Mouse (Mus musculus) neural tube, embryonic 15.5 days (tissue): ENCODE data around the gene Cdh22. TPM values are rescaled to one million over a fixed set of nuclear protein-coding genes. Genes with fewer than 3 reads are reported as not detected.

ENCODE experiments used
- ATAC-seq: fragments of 200-750 bp; cut with Nextera tagmentation; 2 replicates; pipeline ENCODE4 v1.8.0; 2017; ENCODE audit warnings: mild to moderate bottlenecking, moderate TSS enrichment, moderate library complexity; ENCODE audit not compliant: low FRiP score
- H3K27ac ChIP-seq: fragments of 300-500 bp; sonication (generic); replicated peaks from 2 replicates; pipeline ENCODE4 v1.5.1; 2015; ENCODE audit warnings: mild to moderate bottlenecking, inconsistent platforms
- H3K27me3 ChIP-seq: fragments of 300-500 bp; sonication (generic); replicated peaks from 2 replicates; pipeline ENCODE4 v1.6.1; 2015; ENCODE audit warnings: inconsistent platforms
- H3K36me3 ChIP-seq: fragments of 300-500 bp; sonication (generic); 2 replicates; pipeline ENCODE4 v1.6.1; 2015; ENCODE audit warnings: inconsistent platforms
- H3K4me1 ChIP-seq: fragments of 300-500 bp; sonication (generic); 2 replicates; pipeline ENCODE4 v1.6.1; 2015; ENCODE audit warnings: inconsistent platforms
- H3K4me2 ChIP-seq: fragments of 300-500 bp; sonication (generic); 2 replicates; pipeline ENCODE4 v1.6.1; 2015; ENCODE audit warnings: inconsistent platforms, mild to moderate bottlenecking, moderate library complexity
- H3K4me3 ChIP-seq: fragments of 300-500 bp; sonication (generic); replicated peaks from 2 replicates; pipeline ENCODE4 v1.5.1; 2015; ENCODE audit warnings: mild to moderate bottlenecking, inconsistent platforms
- H3K9ac ChIP-seq: fragments of 300-500 bp; sonication (generic); replicated peaks from 2 replicates; pipeline ENCODE4 v1.6.1; 2015; ENCODE audit warnings: mild to moderate bottlenecking, inconsistent platforms
- H3K9me3 ChIP-seq: fragments of 300-500 bp; sonication (generic); replicated peaks from 2 replicates; pipeline ENCODE4 v1.6.1; 2016; ENCODE audit warnings: inconsistent platforms
- WGBS: fragments of 180-500 bp; shearing (Covaris S2); methylation state at CpG from one replicate; pipeline ENCODE4 v1.1.7; 2015; ENCODE audit warnings: mixed read lengths; 5-methylcytosine and 5-hydroxymethylcytosine counted together
- polyA plus RNA-seq: library from polyadenylated mRNA; unstranded; fragments of >200 nt; fragmentation: Nextera tagmentation; extraction: Ambion mirVana; gene quantifications from 2 replicates; pipeline ENCODE4 v1.2.1, GENCODE M21; 2015

Cdh22 gene
- polyA plus RNA-seq, 1 experiment from 2014 or later, result 15.2 TPM

DNA sequence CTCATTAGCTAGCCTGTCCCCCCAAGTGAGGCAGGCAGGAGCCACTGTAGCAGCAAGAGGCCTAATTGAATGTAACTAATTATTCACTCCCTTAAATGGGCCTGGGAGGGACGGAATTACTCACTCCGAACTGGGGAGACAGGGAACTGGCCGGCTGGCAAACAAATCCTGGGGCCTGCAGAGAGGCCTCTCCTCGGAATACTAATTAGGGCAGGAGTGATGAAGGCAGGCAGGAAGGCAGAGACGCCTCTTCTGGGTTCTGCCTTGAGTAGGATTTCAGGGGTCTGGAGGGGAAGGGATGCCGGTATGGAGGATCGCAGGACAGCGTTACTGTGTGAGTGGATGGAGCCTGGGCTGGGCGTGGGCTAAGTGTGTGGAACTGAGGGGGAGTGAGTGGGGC lies 157.6 kb downstream of the Cdh22 start:
- peak; percentile 33 for ATAC-seq
- Histone ChIP-seq H3K4me2 (no peak overlapping the region), H3K9ac (no peak overlapping the region), H3K36me3 (no peaks in the 10 kb centered on the region), H3K4me1 (peaks cover 55% of the 10 kb centered on the region), H3K4me3 (no peak overlapping the region), H3K9me3 (no peaks in the 10 kb centered on the region), H3K27me3 (peaks cover 77% of the 10 kb centered on the region), H3K27ac (peak overlapping the region; percentile 5; the same call in 1 of the 2 replicates)
- 9% methylated on average over 9 of the region's 9 CpGs for WGBS

DNA sequence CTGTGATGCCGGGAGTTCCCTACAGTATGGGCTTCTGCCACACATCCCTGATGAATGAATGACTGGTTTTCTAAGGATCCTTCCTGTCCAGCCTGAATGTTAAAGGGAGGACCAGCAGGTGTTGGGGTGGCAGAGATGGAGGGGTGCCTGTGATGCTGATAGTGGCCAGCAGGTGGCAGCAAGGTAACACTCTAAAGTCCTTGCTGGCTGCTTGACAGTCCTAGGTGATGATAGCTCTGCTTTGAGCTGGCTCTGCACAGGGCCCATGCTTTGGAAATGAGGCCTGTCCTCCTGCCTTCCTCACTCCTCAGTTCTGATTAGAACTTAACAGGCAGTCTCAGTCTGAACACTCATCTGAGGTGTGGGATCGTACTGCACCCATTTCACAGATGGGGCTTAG lies 159.7 kb downstream of the Cdh22 start:
- H3K9ac ChIP-seq, result no peak overlapping the region
- peaks cover 73% of the 10 kb centered on the region for H3K27me3 ChIP-seq
- no peak overlapping the region for H3K4me3 ChIP-seq
- no peak overlapping the region for H3K4me2 ChIP-seq
- peak; percentile 45; the same call in 1 of the 2 replicates for ATAC-seq
- H3K9me3 ChIP-seq, result no peaks in the 10 kb centered on the region
- H3K27ac ChIP-seq, result no peak overlapping the region; the same call in 1 of the 2 replicates
- H3K36me3 ChIP-seq, result no peaks in the 10 kb centered on the region
- WGBS, result 40% methylated on average over 2 of the region's 2 CpGs
- H3K4me1 ChIP-seq, result peaks cover 61% of the 10 kb centered on the region

- ATAC-seq, result no peak
- Histone ChIP-seq H3K4me3 (no peak overlapping the region), H3K27me3 (peaks cover 72% of the 10 kb centered on the region), H3K9me3 (no peaks in the 10 kb centered on the region), H3K9ac (no peak overlapping the region), H3K36me3 (no peaks in the 10 kb centered on the region), H3K4me1 (peaks cover 63% of the 10 kb centered on the region), H3K4me2 (no peak overlapping the region), H3K27ac (no peak overlapping the region; the same call in 1 of the 2 replicates)
- WGBS, result 52% methylated on average over 11 of the region's 11 CpGs
These were observed 160.4 kb downstream of the Cdh22 start for GRCm38 (mm10) chr2:165074081-165074884.

GRCm38 (mm10) chr2:165073381-165073781 lies 161.3 kb downstream of the Cdh22 start:
- no peak overlapping the region for H3K27ac ChIP-seq
- peaks cover 62% of the 10 kb centered on the region for H3K27me3 ChIP-seq
- no peak for ATAC-seq
- H3K4me1 ChIP-seq, result peaks cover 54% of the 10 kb centered on the region
- no peaks in the 10 kb centered on the region for H3K36me3 ChIP-seq
- H3K9ac ChIP-seq, result no peak overlapping the region
- H3K4me2 ChIP-seq, result no peak overlapping the region
- WGBS, result 25% methylated on average over 9 of the region's 9 CpGs
- no peaks in the 10 kb centered on the region for H3K9me3 ChIP-seq
- H3K4me3 ChIP-seq, result no peak overlapping the region

DNA sequence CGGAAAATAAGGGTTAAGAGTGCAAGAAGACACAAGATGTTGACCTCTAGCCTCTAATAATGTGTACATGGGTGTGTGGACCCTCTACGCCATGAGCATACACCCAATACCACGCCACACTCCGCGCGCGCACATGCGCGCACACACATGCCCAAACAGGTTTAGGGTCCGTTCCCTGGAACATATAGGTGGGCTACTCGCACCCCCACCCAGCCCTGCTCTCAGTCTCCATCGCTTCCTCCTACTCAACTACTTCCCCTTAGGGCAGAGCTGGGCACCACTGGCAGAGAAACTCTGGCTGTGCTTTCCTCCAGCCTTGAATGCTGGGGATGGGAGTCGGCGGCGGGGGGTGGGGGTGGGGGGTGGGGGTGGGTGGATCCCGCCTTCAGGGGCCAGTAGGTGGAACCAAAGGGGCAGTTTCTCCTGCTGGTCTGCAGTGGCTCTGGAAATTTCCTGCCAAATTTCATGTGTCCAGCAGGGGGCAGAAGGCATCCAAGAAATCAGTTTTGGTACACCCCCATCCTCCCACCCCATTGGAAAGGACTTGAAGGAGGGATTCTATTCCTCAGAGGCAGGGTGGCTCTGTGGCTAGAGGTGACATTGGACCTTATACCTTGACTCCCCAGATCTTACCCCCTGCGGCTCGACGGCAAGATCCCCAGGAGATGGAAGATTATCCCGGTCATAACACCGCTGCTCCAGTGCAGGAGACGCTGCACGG lies 164.4 kb downstream of the Cdh22 start:
- H3K4me1 ChIP-seq, result peaks cover 27% of the 10 kb centered on the region
- H3K27me3 ChIP-seq, result peaks cover 39% of the 10 kb centered on the region
- H3K36me3 ChIP-seq, result no peaks in the 10 kb centered on the region
- H3K27ac ChIP-seq, result no peak overlapping the region
- 0 out of 2 replicates have a peak overlapping the region, but pooled peaks have one; percentile 1 for H3K9ac ChIP-seq
- H3K9me3 ChIP-seq, result no peaks in the 10 kb centered on the region
- peak overlapping the region; percentile 47 for H3K4me2 ChIP-seq
- H3K4me3 ChIP-seq, result no peak overlapping the region
- ATAC-seq, result no peak
- WGBS, result 25% methylated on average over 23 of the region's 23 CpGs

- WGBS, result 71% methylated on average over 2 of the region's 2 CpGs
- H3K4me2 ChIP-seq, result no peak overlapping the region
- no peak overlapping the region for H3K4me3 ChIP-seq
- H3K9ac ChIP-seq, result no peak overlapping the region
- H3K27me3 ChIP-seq, result peaks cover 29% of the 10 kb centered on the region
- ATAC-seq, result no peak
- H3K27ac ChIP-seq, result no peak overlapping the region
- H3K9me3 ChIP-seq, result no peaks in the 10 kb centered on the region
- peaks cover 18% of the 10 kb centered on the region for H3K4me1 ChIP-seq
- H3K36me3 ChIP-seq, result no peaks in the 10 kb centered on the region
These were observed 165.8 kb downstream of the Cdh22 start for GRCm38 (mm10) chr2:165068806-165069205.

DNA sequence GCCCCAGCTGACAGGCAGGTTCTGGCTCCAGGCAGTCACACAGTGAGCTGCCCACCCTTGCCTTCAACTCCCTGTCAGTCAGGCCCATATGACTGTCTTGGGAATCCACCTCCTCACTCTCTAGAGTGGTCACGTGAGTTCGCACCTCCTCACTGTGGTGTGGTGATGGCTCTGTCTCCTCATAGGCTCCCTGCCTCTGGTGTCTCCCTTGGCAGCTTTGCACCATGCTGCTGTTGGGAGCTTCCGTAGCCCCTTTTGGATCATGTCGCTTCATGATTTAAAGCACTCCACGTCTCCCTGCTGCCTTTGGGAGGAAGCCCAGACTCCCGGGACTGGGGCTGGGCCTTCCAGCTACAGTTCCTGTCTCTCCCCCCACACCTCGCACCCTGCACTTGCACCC lies 170.2 kb downstream of the Cdh22 start:
- 34% methylated on average over 7 of the region's 7 CpGs for WGBS
- Histone ChIP-seq H3K4me2 (no peak overlapping the region), H3K27me3 (peaks cover 7% of the 10 kb centered on the region; the same call in 1 of the 2 replicates), H3K36me3 (no peaks in the 10 kb centered on the region), H3K27ac (no peak overlapping the region), H3K4me3 (no peak overlapping the region), H3K4me1 (no peaks in the 10 kb centered on the region), H3K9ac (no peak overlapping the region), H3K9me3 (no peaks in the 10 kb centered on the region)
- ATAC-seq, result no peak

GRCm38 (mm10) chr2:165061638-165062433 lies 172.8 kb downstream of the Cdh22 start:
- no peak overlapping the region for H3K9ac ChIP-seq
- 85% methylated on average over 16 of the region's 16 CpGs for WGBS
- H3K9me3 ChIP-seq, result no peaks in the 10 kb centered on the region
- no peak overlapping the region for H3K4me3 ChIP-seq
- H3K36me3 ChIP-seq, result no peaks in the 10 kb centered on the region
- no peak overlapping the region for H3K4me2 ChIP-seq
- no peak for ATAC-seq
- no peak overlapping the region for H3K27ac ChIP-seq
- H3K4me1 ChIP-seq, result no peaks in the 10 kb centered on the region
- peaks cover 6% of the 10 kb centered on the region for H3K27me3 ChIP-seq

Other genes with a start within 250 kb of the Cdh22 start
- gene Ncoa5, start 200.0 kb downstream of the Cdh22 start, polyA plus RNA-seq, result 85.1 TPM in 2 replicates
- gene Cd40, start 179.2 kb downstream of the Cdh22 start, polyA plus RNA-seq, result 6.9 and 11.0 TPM in 2 replicates
- gene 1700025C18Rik, start 144.1 kb downstream of the Cdh22 start, polyA plus RNA-seq, result not detected in 2 replicates
- gene Slc35c2, start 53.0 kb upstream of the Cdh22 start, polyA plus RNA-seq, result 65.6 and 68.3 TPM in 2 replicates
- gene Elmo2, start 91.6 kb upstream of the Cdh22 start, polyA plus RNA-seq, result 85.1 and 89.1 TPM in 2 replicates
- 3.8 and 4.7 TPM in 2 replicates for gene Zfp663, start 133.9 kb upstream of the Cdh22 start, polyA plus RNA-seq
- gene Zfp334, start 153.4 kb upstream of the Cdh22 start, polyA plus RNA-seq, result 7.2 and 7.4 TPM in 2 replicates
- 0.05 TPM in 1 of 2 replicates, not detected in the other for gene Ocstamp, start 165.6 kb upstream of the Cdh22 start, polyA plus RNA-seq
- 2.8 and 3.5 TPM in 2 replicates for gene Slc13a3, start 238.4 kb upstream of the Cdh22 start, polyA plus RNA-seq